Mouse (Mus musculus): ENCODE data around the gene Ap3b1.

The Ap3b1 gene

DNA sequence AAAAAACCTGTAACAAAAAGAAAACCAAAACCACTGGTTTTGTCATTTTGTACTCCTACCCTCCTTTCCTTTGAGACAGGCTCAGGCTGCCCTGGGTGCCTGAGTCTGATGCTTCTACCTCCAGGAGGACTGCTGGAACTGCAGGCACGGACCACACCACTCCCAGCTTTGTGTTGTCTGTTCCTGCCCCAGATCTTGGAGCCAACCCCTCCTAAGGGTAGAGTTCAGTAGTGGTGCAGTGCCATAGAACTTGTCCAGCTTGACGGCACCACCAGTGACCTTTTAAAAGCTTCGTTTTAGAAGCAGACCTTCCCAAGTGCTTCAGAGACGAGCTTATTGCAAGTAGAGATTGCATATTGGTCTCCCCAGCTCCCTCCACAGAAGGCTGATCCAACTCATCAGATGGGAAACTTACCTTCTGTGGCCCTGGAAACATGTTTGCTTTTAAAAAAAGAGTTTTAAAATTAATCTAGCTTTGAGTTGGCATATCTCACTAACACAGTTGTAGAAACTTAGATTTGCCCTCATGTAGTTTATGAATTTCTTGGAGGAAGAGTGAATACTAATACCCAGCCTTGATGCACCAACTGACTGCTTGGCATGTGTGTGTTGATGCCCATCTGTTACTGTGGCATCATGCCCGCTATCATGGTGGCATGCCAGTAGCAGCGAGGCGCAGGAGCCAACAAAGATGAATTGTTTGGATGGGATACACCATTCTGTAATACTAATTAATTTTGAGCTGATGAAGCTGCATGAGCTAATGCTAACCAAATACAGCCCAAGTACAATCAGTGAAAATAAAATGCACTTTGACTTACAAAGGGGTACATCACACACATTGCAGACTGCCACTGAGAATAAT is 17.0 kb downstream of the Ap3b1 start:
- no peak for DNase-seq (ENCODE audit: low spot score)

DNA sequence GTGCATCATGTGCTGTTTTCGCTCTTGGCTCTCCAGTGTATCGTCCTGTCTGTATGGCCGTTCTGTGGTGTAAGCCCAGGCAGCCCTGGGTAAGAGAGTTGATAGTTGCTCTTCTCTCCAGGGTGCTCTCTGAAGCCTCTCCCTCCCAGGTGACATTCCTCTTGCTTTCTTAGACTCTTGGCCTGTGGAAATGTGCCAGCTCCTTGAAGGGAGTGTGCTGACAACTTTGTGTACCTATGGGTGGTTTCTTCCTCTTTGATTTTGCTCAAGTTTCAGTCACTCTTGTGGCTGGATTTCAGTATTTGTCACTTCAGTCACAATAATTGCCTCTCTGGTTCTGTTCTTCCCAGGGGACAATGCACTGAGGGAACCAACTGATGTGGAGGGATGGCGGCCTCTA is 20.2 kb downstream of the Ap3b1 start:
- no peak for DNase-seq (ENCODE audit: low spot score)

DNA sequence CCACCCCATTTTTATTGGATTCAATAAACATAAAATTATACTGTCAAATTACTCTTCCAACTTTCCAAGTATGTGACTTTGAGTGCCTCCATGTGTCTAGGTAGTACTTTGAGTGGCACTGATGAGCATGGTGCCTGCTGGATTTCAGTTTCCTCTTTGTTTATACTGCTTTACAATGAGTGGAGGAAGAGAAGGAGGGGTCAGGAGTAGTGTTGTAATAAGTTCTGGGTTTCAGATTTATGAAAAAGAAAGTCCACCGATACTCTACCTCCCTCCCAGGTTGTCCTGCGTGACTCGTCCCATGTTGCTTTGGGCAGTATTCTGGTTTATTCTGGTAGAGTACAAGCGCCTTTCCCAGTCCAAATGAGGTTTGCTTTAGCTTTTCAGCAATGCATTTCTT is 22.7 kb downstream of the Ap3b1 start:
- DNase-seq (ENCODE audit: low spot score), result no peak

DNA sequence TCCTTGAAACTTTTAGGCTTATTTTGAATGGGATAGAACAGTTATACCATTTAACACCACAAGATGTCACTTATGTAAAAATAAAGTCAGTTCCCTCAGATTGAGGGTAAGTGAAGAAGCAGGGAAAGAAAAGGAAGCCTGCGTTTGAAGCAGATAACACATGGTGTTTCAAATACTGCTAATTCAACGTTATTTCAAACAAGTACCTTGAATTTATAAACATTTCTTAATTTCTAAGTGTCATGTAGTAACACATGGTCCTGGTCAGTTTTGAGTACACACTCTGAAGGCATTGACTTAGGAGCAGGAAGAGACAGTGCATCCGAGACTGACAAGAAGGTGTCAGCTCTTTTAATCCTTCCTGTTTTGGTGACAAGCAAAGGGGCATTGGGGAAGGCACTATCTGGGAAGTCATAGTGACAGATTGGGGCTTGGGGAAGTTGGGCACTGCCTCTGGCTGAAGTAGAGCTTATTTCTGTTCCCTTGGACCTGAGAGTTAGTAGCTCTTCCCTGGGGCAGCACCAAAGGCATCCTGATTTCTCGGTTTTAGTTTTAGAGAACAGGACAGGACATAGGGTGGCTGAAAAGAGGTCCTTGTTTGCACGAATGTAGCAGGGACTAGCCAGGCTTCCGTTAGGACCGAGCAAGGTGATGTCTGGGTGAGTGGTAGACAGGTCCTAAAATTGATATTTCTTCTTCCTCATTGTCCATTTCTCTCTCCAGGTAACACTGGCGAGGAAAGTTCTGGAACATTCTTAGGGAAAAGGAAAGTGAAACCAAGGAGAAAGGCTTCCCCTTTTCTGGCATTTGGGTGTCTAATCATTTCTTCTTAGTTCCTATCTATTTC is 23.3 kb downstream of the Ap3b1 start:
- no peak for DNase-seq (ENCODE audit: low spot score)

GRCm38 (mm10) chr13:94384931-94385570 is 26.3 kb downstream of the Ap3b1 start:
- no peak for DNase-seq (ENCODE audit: low spot score)

- DNase-seq (ENCODE audit: low spot score), result no peak
These were observed 29.8 kb downstream of the Ap3b1 start for GRCm38 (mm10) chr13:94388566-94388965.

DNA sequence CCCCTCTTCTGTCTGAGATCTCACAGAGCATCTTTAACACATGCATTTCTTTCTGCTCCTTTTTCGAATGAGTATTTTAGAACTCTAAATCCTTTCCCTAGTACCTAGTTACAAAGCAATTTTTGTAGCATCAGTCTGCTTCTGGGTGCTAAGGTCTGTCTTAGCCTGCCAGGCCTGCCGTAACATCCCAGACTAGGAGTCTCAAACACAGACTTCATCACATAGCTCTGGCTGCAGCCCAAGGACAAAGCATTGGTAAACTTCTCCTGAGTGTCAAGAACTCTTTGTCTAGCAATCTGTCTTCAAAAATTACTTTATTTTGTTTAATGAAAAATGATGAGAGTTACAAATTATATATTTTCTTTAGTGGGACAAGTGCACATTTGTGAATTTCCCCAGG is 30.8 kb downstream of the Ap3b1 start:
- no peak for DNase-seq (ENCODE audit: low spot score)

DNA sequence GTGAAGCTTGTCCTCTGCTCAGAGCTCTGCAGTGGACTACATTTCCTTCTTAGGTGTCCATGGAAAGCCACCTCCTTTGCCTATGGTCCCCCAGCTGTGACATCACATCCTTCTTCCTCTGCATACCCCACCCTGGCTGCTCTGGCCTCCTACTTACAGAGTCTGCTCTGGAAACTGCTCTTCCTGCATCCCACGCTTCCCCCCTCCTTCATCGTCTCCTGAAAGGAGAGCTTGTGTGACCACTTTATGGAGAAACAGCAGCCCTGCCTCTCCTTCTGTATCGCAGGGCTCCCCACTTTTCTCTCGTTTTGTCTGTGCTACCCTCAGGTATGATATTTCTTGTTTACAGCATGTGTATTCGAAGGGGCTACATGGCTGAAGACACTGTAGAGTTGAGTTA is 33.5 kb downstream of the Ap3b1 start:
- DNase-seq (ENCODE audit: low spot score), result no peak

DNA sequence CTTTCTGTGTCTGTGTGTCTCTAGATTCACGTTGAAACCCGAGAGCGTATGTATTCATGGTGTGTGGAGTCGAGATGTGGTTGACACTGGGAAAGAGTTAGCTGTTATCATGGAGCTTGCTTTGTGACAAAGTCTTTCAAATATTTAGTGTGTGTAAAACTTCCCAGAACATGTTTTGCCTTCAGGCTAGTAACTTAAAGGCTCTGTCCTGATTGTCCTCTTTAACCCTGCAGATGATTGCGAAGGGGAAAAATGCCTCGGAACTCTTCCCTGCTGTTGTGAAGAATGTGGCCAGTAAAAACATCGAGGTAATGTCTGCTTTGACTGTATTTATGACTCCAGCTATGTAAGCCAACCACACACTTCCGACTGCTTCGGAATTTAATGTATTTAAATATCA is 35.7 kb downstream of the Ap3b1 start:
- no peak for DNase-seq (ENCODE audit: low spot score)

- DNase-seq (ENCODE audit: low spot score), result no peak
These were observed 37.0 kb downstream of the Ap3b1 start for GRCm38 (mm10) chr13:94395763-94396162.

DNA sequence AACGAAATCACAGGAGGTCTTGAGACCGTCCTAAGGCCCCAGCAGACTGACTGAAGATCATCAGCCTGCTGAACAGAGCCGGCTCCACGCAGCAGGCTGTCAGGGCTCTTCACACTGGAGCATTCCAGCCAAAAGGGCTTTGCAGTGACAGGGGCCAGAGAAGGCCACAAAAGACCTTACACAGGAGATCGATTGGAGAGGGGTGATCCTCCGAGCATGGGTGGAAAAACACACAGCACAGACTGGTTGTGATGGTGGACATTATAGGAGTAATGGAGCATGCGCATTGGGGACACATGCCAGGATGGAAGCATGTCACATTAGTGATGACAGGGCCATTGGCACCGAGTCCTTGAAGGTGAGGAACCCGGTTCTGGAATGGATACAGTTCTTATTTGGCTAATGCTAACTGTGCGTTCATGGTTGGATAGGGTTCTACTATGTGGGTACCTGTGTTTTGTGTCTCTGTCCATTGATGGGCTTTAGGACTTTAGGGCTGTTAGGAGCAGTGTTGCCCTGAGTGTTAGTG is 37.7 kb downstream of the Ap3b1 start:
- no peak for DNase-seq (ENCODE audit: low spot score)

DNA sequence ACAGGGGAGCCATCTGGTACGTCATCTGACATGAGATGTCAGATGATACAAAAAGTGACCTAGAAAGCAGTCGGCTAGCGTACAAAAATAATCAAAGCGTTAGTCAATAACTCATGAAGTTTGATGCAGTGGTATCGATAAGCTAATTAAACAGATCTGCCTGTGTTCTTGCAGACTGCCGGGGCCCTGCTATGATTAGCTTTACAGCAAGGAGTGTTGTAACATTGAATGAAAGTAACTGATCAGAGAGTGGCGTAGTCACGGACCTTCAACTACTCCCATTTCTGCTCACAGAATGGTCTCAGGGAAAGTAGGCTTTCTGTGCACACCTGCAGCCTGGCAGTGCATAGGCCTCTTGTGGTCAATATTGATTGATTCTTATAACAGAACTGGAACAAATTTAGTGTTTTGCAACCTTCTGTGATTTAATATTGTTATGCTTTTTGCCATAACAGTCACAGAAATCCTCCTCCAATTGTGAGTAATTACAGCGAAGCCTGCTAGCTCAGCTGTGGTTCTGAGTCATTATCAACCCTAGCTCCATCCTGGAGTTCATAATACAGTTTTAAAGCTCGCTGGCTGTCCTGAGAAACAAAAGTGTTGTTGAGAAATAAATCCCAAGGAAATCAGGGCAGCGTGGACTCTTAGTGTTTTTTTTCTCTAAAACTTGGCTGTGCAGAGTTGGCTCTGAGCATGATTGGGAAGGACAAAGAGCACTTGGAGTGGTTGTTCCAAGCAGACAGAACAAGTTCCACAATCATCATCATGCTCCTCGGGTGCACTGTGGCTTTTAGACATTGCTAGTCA is 40.0 kb downstream of the Ap3b1 start:
- no peak for DNase-seq (ENCODE audit: low spot score)

- DNase-seq (ENCODE audit: low spot score), result no peak
These were observed 41.7 kb downstream of the Ap3b1 start for GRCm38 (mm10) chr13:94400465-94400864.

DNA sequence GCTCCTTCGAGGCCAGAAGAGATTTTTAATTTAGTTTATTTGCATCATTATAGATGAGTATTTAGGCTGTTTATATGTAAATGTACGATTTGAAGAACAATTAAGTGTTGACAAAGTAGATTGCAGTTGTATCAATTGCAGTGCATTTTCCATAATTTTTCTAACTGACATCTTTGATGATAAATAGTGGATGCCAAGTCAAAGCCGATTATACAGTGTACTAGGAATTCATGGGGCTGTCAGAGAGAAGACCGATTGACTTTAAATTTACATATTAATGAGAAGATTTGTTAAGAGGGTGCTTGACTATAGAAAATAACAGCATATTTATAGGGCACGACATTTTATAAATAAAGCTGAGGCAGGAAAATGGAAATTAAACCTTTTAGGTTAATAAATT is 64.8 kb downstream of the Ap3b1 start:
- DNase-seq (ENCODE audit: low spot score), result no peak

- DNase-seq (ENCODE audit: low spot score), result no peak
These were observed 70.8 kb downstream of the Ap3b1 start for GRCm38 (mm10) chr13:94429567-94429966.

- no peak for DNase-seq (ENCODE audit: low spot score)
These were observed 80.6 kb downstream of the Ap3b1 start for GRCm38 (mm10) chr13:94439386-94439785.

- no peak for DNase-seq (ENCODE audit: low spot score)
These were observed 82.4 kb downstream of the Ap3b1 start for GRCm38 (mm10) chr13:94441199-94441598.

DNA sequence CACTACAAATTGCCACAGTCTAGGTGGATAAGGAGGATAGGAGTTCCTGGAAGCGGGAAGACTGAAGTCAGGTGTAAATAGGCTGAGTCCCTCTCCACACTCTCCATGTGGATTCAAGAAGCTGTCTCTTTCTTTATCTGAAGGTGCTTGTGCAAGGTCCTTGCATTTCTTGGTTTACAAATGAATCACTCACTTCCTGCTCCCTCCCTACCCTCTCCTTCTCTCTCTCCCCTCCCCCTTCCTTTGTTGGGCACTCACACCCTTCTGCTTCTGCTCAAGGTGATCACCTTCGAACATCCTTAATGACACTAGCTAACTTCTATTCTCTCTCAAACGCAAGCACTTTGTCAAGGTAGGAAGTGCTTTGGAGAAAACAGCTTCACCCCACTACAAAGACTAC is 84.7 kb downstream of the Ap3b1 start:
- DNase-seq (ENCODE audit: low spot score), result no peak

- no peak for DNase-seq (ENCODE audit: low spot score)
These were observed 86.3 kb downstream of the Ap3b1 start for GRCm38 (mm10) chr13:94445103-94445502.

GRCm38 (mm10) chr13:94447003-94447402 is 88.2 kb downstream of the Ap3b1 start:
- DNase-seq (ENCODE audit: low spot score), result no peak

- DNase-seq (ENCODE audit: low spot score), result no peak
These were observed 90.8 kb downstream of the Ap3b1 start for GRCm38 (mm10) chr13:94449593-94449992.

- no peak for DNase-seq (ENCODE audit: low spot score)
These were observed 92.5 kb downstream of the Ap3b1 start for GRCm38 (mm10) chr13:94451229-94451628.
